Mouse (Mus musculus) mesoderm, embryonic 11.5 days (tissue): ENCODE data around the gene Lce3a.

Source experiments
- DNase-seq: peaks from one replicate; pipeline ENCODE4 v3.0.0-alpha.2; 2012; ENCODE audit warnings: low read depth, low spot score

The Lce3a gene

GRCm38 (mm10) chr3:92926130-92926529, at the start of gene Lce3a:
Gene Lce3a, minus strand, starts transcription at chr3:92926230.
- DNase-seq = no peak

- no peak for DNase-seq
Observed at GRCm38 (mm10) chr3:92966761-92967160, 40.7 kb upstream of the Lce3a start, which contains the start of gene Lce3e. Gene Lce3e, plus strand, starts transcription at chr3:92967061.

- DNase-seq = no peak
Observed at GRCm38 (mm10) chr3:92957090-92957489, 31.1 kb upstream of the Lce3a start, which contains the start of gene Lce3d. Gene Lce3d, plus strand, starts transcription at chr3:92957390.

GRCm38 (mm10) chr3:92944186-92944585, 18.2 kb upstream of the Lce3a start, which contains the start of gene Lce3c:
Gene Lce3c, plus strand, starts transcription at chr3:92944486.
- DNase-seq = no peak

GRCm38 (mm10) chr3:92932679-92933078, 6.6 kb upstream of the Lce3a start, which contains the start of gene Lce3b:
Gene Lce3b, plus strand, starts transcription at chr3:92932979.
- no peak for DNase-seq

- peak; percentile 41 for DNase-seq
Observed at GRCm38 (mm10) chr3:92920364-92920763, 5.7 kb downstream of the Lce3a start.

GRCm38 (mm10) chr3:92907571-92907970, 18.5 kb downstream of the Lce3a start:
- DNase-seq = peak; percentile 54

GRCm38 (mm10) chr3:92905182-92905581, 20.8 kb downstream of the Lce3a start:
- no peak for DNase-seq

- DNase-seq = peak; percentile 42
Observed at GRCm38 (mm10) chr3:92903640-92904039, 22.4 kb downstream of the Lce3a start.

- DNase-seq = peak; percentile 35
Observed at GRCm38 (mm10) chr3:92902992-92903391, 23.0 kb downstream of the Lce3a start.

- DNase-seq = no peak
Observed at GRCm38 (mm10) chr3:92894489-92894888, 31.5 kb downstream of the Lce3a start.

- no peak for DNase-seq
Observed at GRCm38 (mm10) chr3:92894063-92894462, 32.0 kb downstream of the Lce3a start.
